Mouse (Mus musculus) CD8-positive naive resting alpha-beta T cell, adult 2 months (primary cell): ENCODE results near the gene Kif1a.

ENCODE experiments used
- DNase-seq, 2 experiments: peaks; one replicate each; pipeline ENCODE4 v3.0.0; 2022; ENCODE audit warnings: low read depth in 2 of 2, low spot score in 2 of 2

Kif1a gene

GRCm38 (mm10) chr1:93026600-93026999, 75.2 kb downstream of the Kif1a start:
- no peak for DNase-seq

- no peak for DNase-seq
Measured at GRCm38 (mm10) chr1:93020602-93021001, 81.1 kb downstream of the Kif1a start.

GRCm38 (mm10) chr1:93018716-93019115, 83.0 kb downstream of the Kif1a start:
- no peak for DNase-seq

GRCm38 (mm10) chr1:93015136-93015535, 86.6 kb downstream of the Kif1a start:
- DNase-seq: no peak

- peak; percentile 3 to 28 for DNase-seq
Measured at GRCm38 (mm10) chr1:93014460-93014859, 87.3 kb downstream of the Kif1a start.

- no peak for DNase-seq
Measured at GRCm38 (mm10) chr1:93013367-93013766, 88.4 kb downstream of the Kif1a start.

- no peak for DNase-seq
Measured at GRCm38 (mm10) chr1:93012103-93012585, 89.6 kb downstream of the Kif1a start.

- peak in 1 of 2 experiments; percentile 7 for DNase-seq
Measured at GRCm38 (mm10) chr1:93010731-93011130, 91.0 kb downstream of the Kif1a start.

- no peak for DNase-seq
Measured at GRCm38 (mm10) chr1:93009196-93009595, 92.6 kb downstream of the Kif1a start.

- no peak for DNase-seq
Measured at GRCm38 (mm10) chr1:93006061-93006460, 95.7 kb downstream of the Kif1a start, which contains the start of gene Aqp12. TSS of gene Aqp12 (plus strand) at chr1:93006334.

- no peak for DNase-seq
Measured at GRCm38 (mm10) chr1:92992880-92993279, 108.9 kb downstream of the Kif1a start.

- DNase-seq: no peak
Measured at GRCm38 (mm10) chr1:92992214-92992855, 109.4 kb downstream of the Kif1a start.

GRCm38 (mm10) chr1:92989891-92990290, 111.9 kb downstream of the Kif1a start:
- DNase-seq: no peak

GRCm38 (mm10) chr1:92988894-92989293, 112.9 kb downstream of the Kif1a start:
- DNase-seq: no peak

- no peak for DNase-seq
Measured at GRCm38 (mm10) chr1:92984999-92985398, 116.8 kb downstream of the Kif1a start.

- DNase-seq: no peak
Measured at GRCm38 (mm10) chr1:92982931-92983605, 118.7 kb downstream of the Kif1a start.

- no peak for DNase-seq
Measured at GRCm38 (mm10) chr1:92981056-92981845, 120.5 kb downstream of the Kif1a start.

- DNase-seq: no peak
Measured at GRCm38 (mm10) chr1:92979073-92979602, 122.6 kb downstream of the Kif1a start.

GRCm38 (mm10) chr1:92978645-92979044, 123.1 kb downstream of the Kif1a start:
- no peak for DNase-seq

GRCm38 (mm10) chr1:92976141-92976566, 125.6 kb downstream of the Kif1a start:
- DNase-seq: no peak

- no peak for DNase-seq
Measured at GRCm38 (mm10) chr1:92972854-92973253, 128.9 kb downstream of the Kif1a start.
